Mouse (Mus musculus) heart, embryonic 14.5 days (tissue): ENCODE measurements around the gene Gm40193. TPM values are rescaled to one million over a fixed set of nuclear protein-coding genes. Genes with fewer than 3 reads are reported as not detected.
"Not testable (repeated sequence)": the region's sequence is repeated elsewhere in the genome, so short reads cannot be mapped to it uniquely, and the experiment has no call there.

Source experiments
- ATAC-seq: fragments of 200-750 bp; cut with Nextera tagmentation; 2 replicates; pipeline ENCODE4 v1.8.0; 2017; ENCODE audit warnings: low read depth, moderate TSS enrichment; ENCODE audit not compliant: insufficient number of reproducible peaks, insufficient read depth, low FRiP score
- H3K27ac ChIP-seq, 2 experiments: fragments of 200-500 bp in 1 of 2; fragments of 300-500 bp in 1 of 2; sonication (generic) in 1 of 2; replicated peaks in 1 of 2; 2 replicates each; pipeline ENCODE4 v1.5.1; 2012 to 2014; ENCODE audit warnings: low read depth in 2 of 2, low read length in 2 of 2, control low read depth in 1 of 2, mild to moderate bottlenecking in 1 of 2, mixed read lengths in 1 of 2; ENCODE audit not compliant: control insufficient read depth in 1 of 2, insufficient read depth in 1 of 2
- H3K27me3 ChIP-seq: fragments of 300-500 bp; sonication (generic); 2 replicates; pipeline ENCODE4 v1.6.1; 2014; ENCODE audit warnings: mild to moderate bottlenecking, low read length, control low read depth; ENCODE audit not compliant: control insufficient read depth, insufficient read depth
- H3K36me3 ChIP-seq: fragments of 300-500 bp; sonication (generic); 2 replicates; pipeline ENCODE4 v1.6.1; 2014; ENCODE audit warnings: mild to moderate bottlenecking, control low read depth, low read length, mixed read lengths; ENCODE audit not compliant: control insufficient read depth, insufficient read depth
- H3K4me1 ChIP-seq, 2 experiments: fragments of 200-500 bp in 1 of 2; fragments of 300-500 bp in 1 of 2; sonication (generic) in 1 of 2; 2 replicates each; pipeline ENCODE4 v1.6.1; 2012 to 2014; ENCODE audit warnings: low read length in 2 of 2, control low read depth in 1 of 2, mixed read lengths in 1 of 2; ENCODE audit not compliant: control insufficient read depth in 2 of 2, insufficient read depth in 2 of 2
- H3K4me2 ChIP-seq: fragments of 300-500 bp; sonication (generic); 2 replicates; pipeline ENCODE4 v1.6.1; 2014; ENCODE audit warnings: mild to moderate bottlenecking, low read length
- H3K4me3 ChIP-seq, 2 experiments: fragments of 200-500 bp in 1 of 2; fragments of 300-500 bp in 1 of 2; sonication (generic) in 1 of 2; 2 replicates each; pipeline ENCODE4 v1.5.1; 2012 to 2014; ENCODE audit warnings: low read length in 2 of 2, mild to moderate bottlenecking in 2 of 2, control low read depth in 1 of 2, low read depth in 1 of 2, moderate library complexity in 1 of 2; ENCODE audit not compliant: control insufficient read depth in 1 of 2, insufficient read depth in 1 of 2
- H3K9ac ChIP-seq: fragments of 300-500 bp; sonication (generic); 2 replicates; pipeline ENCODE4 v1.6.1; 2014; ENCODE audit warnings: mild to moderate bottlenecking, low read length
- H3K9me3 ChIP-seq: fragments of 300-500 bp; sonication (generic); 2 replicates; pipeline ENCODE4 v1.6.1; 2016; ENCODE audit warnings: low read length, control low read depth; ENCODE audit not compliant: control insufficient read depth
- WGBS: fragments of 180-500 bp; shearing (Covaris S2); extraction: QIAGEN DNeasy Blood & Tissue Kit; methylation state at CpG from one replicate; pipeline ENCODE4 v1.1.7; 2014; 5-methylcytosine and 5-hydroxymethylcytosine counted together
- polyA plus RNA-seq: library from polyadenylated mRNA; unstranded; fragments of >200 nt; fragmentation: Nextera tagmentation; extraction: Ambion mirVana; gene quantifications from 2 replicates; pipeline ENCODE4 v1.2.1, GENCODE M21; 2014

Gm40193 gene
- polyA plus RNA-seq, 1 experiment from 2014 or later, result not detected

GRCm38 (mm10) chr11:70540928-70541327 lies 8.2 kb upstream of the Gm40193 start:
- Histone ChIP-seq H3K27ac (0 out of 4 replicates have a peak overlapping the region, but pooled peaks of 1 of the 2 experiments have one; percentile 74), H3K36me3 (peaks cover 3% of the 10 kb centered on the region; the same call in 1 of the 2 replicates), H3K27me3 (no peaks in the 10 kb centered on the region), H3K9me3 (no peaks in the 10 kb centered on the region), H3K4me3 (peak overlapping the region; percentile 65 to 69), H3K4me2 (peak overlapping the region; percentile 74), H3K4me1 (peaks cover 12 to 21% of the 10 kb centered on the region in 2 experiments), H3K9ac (peak overlapping the region; percentile 84)
- WGBS, result 90% methylated on average over 7 of the region's 7 CpGs
- no peak for ATAC-seq

GRCm38 (mm10) chr11:70539877-70540587 lies 7.3 kb upstream of the Gm40193 start, which contains the start of gene Pld2:
TSS of gene Pld2 (plus strand) at chr11:70540064.
- Histone ChIP-seq H3K36me3 (0 out of 2 replicates have a peak, but pooled peaks cover 2% of the 10 kb centered on the region), H3K4me1 (peaks cover 12 to 21% of the 10 kb centered on the region in 2 experiments), H3K4me3 (peak within 1 kb of the TSS; percentile 65 to 69), H3K27me3 (no peaks in the 10 kb centered on the region), H3K9ac (peak within 1 kb of the TSS; percentile 84), H3K4me2 (peak within 1 kb of the TSS; percentile 74), H3K27ac (peak within 1 kb of the TSS; percentile 29 to 74; a peak in 3 of 4 replicates), H3K9me3 (no peaks in the 10 kb centered on the region)
- under 1% methylated on average over 62 of the region's 65 CpGs for WGBS
- peak; percentile 97 for ATAC-seq

GRCm38 (mm10) chr11:70539423-70539822 lies 6.7 kb upstream of the Gm40193 start:
- Histone ChIP-seq H3K4me3 (peak overlapping the region; percentile 65 to 69), H3K27me3 (no peaks in the 10 kb centered on the region), H3K4me1 (peaks cover 12 to 19% of the 10 kb centered on the region in 2 experiments), H3K9ac (peak overlapping the region; percentile 84), H3K4me2 (peak overlapping the region; percentile 74), H3K36me3 (0 out of 2 replicates have a peak, but pooled peaks cover 2% of the 10 kb centered on the region), H3K27ac (0 out of 4 replicates have a peak overlapping the region, but pooled peaks have one; percentile 21 to 25), H3K9me3 (no peaks in the 10 kb centered on the region)
- 16% methylated on average over 9 of the region's 9 CpGs for WGBS
- ATAC-seq, result no peak

GRCm38 (mm10) chr11:70531065-70531464 lies 1.7 kb downstream of the Gm40193 start:
- not testable (repeated sequence) for H3K4me2 ChIP-seq, H3K9me3 ChIP-seq, H3K4me1 ChIP-seq, H3K27ac ChIP-seq, H3K27me3 ChIP-seq, ATAC-seq, H3K4me3 ChIP-seq, H3K9ac ChIP-seq
- peaks cover 26% of the 10 kb centered on the region for H3K36me3 ChIP-seq
- 78% methylated on average over 2 of the region's 2 CpGs for WGBS

GRCm38 (mm10) chr11:70528610-70529009 lies 4.1 kb downstream of the Gm40193 start:
- Histone ChIP-seq H3K9ac (no peak overlapping the region), H3K4me1 (peaks cover 0 to 4% of the 10 kb centered on the region in 2 experiments; a peak in 2 of 4 replicates), H3K36me3 (peaks cover 27% of the 10 kb centered on the region), H3K9me3 (no peaks in the 10 kb centered on the region), H3K4me2 (no peak overlapping the region), H3K27me3 (no peaks in the 10 kb centered on the region), H3K27ac (no peak overlapping the region), H3K4me3 (no peak overlapping the region)
- WGBS, result 77% methylated on average over 7 of the region's 7 CpGs
- no peak for ATAC-seq

GRCm38 (mm10) chr11:70526211-70526610 lies 6.5 kb downstream of the Gm40193 start:
- peak overlapping the region; percentile 75 for H3K4me2 ChIP-seq
- no peaks in the 10 kb centered on the region for H3K9me3 ChIP-seq
- peak overlapping the region; percentile 73 to 92; a peak in 3 of 4 replicates for H3K4me3 ChIP-seq
- no peaks in the 10 kb centered on the region for H3K27me3 ChIP-seq
- H3K4me1 ChIP-seq, result peaks cover 0 to 4% of the 10 kb centered on the region in 2 experiments; a peak in 2 of 4 replicates
- no peak overlapping the region for H3K27ac ChIP-seq
- WGBS, result 84% methylated on average over 12 of the region's 12 CpGs
- peak overlapping the region; percentile 84; the same call in 1 of the 2 replicates for H3K9ac ChIP-seq
- H3K36me3 ChIP-seq, result peaks cover 27% of the 10 kb centered on the region
- no peak for ATAC-seq

GRCm38 (mm10) chr11:70525726-70526125 lies 7.0 kb downstream of the Gm40193 start:
- Histone ChIP-seq H3K4me2 (peak overlapping the region; percentile 75), H3K4me1 (peaks cover 0 to 5% of the 10 kb centered on the region in 2 experiments; a peak in 2 of 4 replicates), H3K27ac (0 out of 4 replicates have a peak overlapping the region, but pooled peaks of 1 of the 2 experiments have one; percentile 10), H3K4me3 (peak overlapping the region; percentile 73 to 92), H3K36me3 (peaks cover 27% of the 10 kb centered on the region), H3K9me3 (no peaks in the 10 kb centered on the region), H3K27me3 (no peaks in the 10 kb centered on the region), H3K9ac (peak overlapping the region; percentile 84)
- ATAC-seq, result no peak
- 2% methylated on average over 12 of the region's 12 CpGs for WGBS
